Mouse (Mus musculus) heart, adult 2 months (tissue): ENCODE data around the gene BC035044.

ENCODE experiments used
- CTCF ChIP-seq: fragments of 200-600 bp; IDR thresholded peaks from 2 replicates; pipeline ENCODE4 v1.8.1; 2022; ENCODE audit warnings: antibody characterized with exemption, mild to moderate bottlenecking, moderate library complexity
- POLR2A ChIP-seq: fragments of 200-500 bp; IDR thresholded peaks from 2 replicates; pipeline ENCODE4 v1.6.1; 2011; ENCODE audit warnings: mild to moderate bottlenecking, low read depth, low read length, control low read depth; ENCODE audit not compliant: insufficient read depth

GRCm38 (mm10) chr6:128855477-128855876 is 35.4 kb downstream of the BC035044 start:
- no peak for TF ChIP-seq CTCF
- TF ChIP-seq POLR2A, result no peak
